Mouse (Mus musculus) small intestine, adult 2 months (tissue): ENCODE measurements around the gene Hes2.

Experiments
- CTCF ChIP-seq: fragments of 200-500 bp; IDR thresholded peaks from 2 replicates; pipeline ENCODE4 v1.5.1; 2012; ENCODE audit warnings: low read depth, mild to moderate bottlenecking, control low read depth, inconsistent platforms, low read length, moderate library complexity, mixed read lengths; ENCODE audit not compliant: insufficient replicate concordance, insufficient read length; ENCODE audit errors: extremely low read depth
- POLR2A ChIP-seq: fragments of 200-500 bp; IDR thresholded peaks from 2 replicates; pipeline ENCODE4 v1.6.1; 2012; ENCODE audit warnings: low read depth, mild to moderate bottlenecking, control low read depth, inconsistent platforms, low read length, moderate library complexity

GRCm38 (mm10) chr4:152188651-152189050 is 30.0 kb downstream of the Hes2 start:
- TF ChIP-seq POLR2A (no peak), CTCF (no peak)
